Mouse (Mus musculus) right cerebral cortex, postnatal 25 days (tissue): Measurements from ENCODE around the gene Ankrd37.
A peak's percentile ranks its signal among the peaks of the same experiment; 100 is the strongest.

Source experiments
- DNase-seq: peaks from one replicate; pipeline ENCODE4 v3.0.0; 2022

Ankrd37 gene

DNA sequence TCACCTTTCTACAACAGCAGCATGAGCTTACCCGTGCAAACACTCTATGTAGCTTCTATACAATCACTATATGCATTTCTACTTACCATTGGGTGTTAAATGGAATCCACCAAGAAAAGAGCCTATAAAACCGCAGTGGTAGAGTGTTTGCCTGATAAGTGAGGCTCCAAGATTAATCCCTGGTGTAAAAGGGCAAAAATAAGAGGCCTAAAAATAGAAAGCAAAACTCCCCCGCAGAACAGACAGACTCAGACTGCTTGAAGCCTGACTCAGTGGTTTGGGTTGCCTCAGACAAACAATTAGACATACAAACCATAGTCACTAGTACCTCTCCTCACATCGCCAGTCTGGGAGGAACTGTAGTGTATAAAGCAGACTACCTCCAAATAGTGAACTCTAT is at the start of gene Ankrd37:
TSS of gene Ankrd37 (minus strand) at position 112 of the 400 bp plus-strand sequence.
- no peak for DNase-seq

DNA sequence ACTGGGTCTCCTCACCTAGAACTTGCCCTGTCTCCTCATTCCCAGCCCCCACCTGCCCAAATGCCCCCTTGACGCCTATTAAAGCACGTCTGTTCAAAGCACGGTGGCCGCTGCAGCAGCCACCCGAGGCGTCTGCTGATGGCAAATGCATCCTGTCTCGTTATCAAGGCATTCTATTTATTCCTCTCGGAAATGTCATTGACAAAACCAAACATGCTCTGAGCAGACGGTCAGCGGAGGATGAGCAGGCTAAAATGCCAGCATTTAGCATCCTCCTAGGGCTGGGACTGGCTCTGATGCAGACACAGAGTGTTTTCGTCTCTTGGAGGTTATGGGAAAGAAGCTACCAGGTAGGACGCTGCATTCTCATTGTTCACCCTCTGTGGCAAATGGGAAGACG is 34.8 kb upstream of the Ankrd37 start:
- peak; percentile 47 for DNase-seq

DNA sequence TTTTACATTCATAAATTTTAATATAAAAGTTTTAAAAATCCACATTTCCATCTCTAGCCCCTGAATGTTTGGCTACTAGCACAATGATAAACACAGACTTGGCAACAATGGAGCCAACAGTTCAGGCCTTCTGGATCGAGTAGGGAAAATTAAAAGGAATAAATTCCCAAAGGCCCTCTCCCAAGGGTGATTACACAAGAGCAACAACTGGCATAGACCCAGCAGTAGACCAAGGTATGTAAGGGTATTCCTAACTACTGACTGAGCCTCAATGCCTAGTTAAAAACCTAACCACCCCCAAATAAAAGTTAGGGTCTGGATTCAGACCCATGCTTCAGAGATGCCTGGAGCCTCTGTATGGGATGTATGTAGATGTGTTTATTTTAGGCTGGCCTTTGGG is 34.2 kb upstream of the Ankrd37 start:
- DNase-seq: no peak

DNA sequence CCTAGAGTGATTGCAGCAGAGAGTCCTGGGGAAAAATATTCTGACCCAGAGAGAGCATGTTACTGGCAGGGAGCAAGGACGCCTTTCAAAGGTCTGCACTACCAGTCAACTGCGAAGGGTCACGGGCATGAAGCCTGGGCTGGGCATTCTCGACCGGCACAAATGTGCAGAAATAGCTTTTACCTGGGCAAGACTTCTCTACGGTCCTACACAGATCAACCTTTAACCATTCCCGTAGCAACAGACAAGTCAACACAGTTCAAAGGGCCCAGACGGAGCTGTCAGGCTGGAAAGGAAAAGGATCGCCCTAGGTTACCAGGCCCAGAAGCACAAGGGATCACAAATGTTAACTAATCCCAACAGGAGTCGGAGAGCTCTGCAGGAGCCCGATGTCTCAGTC is 30.7 kb upstream of the Ankrd37 start:
- DNase-seq: no peak

DNA sequence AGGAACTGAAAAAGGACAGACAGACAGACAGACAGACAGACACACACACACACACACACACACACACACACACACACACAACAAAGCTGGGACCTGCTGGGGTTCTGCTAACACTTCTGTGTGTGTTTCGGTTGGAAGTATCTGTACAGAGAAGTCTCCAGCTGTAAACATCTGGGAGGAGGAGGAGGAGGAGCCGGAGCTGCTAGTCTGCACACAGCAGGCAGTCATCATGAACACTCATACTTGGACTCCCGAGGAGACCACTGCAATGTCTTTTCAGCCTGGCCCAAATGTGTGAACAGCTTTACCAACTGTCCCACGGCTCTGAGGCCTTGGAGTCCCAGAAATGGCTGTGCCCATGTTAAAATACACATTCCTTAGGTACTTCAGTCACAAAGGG is 18.9 kb upstream of the Ankrd37 start:
- no peak for DNase-seq

DNA sequence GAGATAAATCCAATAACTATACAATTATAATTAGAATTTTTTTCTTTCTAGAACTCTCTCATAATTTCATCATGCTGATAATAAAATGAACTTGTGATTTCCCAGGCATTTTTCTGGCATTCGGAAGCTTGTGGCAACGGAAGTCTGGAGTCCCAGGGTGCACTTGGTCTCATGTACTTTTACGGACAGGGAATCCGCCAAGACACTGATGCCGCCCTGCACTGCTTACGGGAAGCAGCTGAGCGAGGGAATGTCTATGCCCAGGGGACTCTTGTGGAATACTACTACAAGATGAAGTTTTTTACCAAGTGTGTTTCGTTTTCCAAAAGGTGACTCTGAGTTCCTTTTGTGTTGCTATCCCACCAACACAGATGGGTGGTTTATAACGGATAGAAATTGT is 17.3 kb upstream of the Ankrd37 start:
- no peak for DNase-seq

DNA sequence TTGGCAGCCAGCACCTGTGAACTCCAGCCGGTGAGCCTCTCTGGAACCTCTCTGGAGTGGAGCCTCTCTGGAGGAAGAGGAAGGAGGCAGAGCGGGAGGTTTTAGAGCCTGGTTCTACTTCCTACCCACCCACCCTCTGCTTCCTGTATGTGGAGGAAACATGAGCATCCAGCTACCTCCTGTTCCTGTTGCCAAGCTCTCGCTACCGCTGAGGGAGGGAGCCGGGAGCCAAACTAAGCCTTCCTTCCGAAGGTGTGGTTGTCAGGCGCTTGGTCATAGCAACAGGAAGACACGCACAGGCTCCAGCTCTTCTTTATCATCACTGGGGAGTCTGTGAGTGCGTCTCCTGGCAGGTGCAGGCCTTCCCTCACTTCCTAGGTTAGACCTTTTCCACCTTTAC is 16.7 kb upstream of the Ankrd37 start:
- DNase-seq: peak; percentile 21

DNA sequence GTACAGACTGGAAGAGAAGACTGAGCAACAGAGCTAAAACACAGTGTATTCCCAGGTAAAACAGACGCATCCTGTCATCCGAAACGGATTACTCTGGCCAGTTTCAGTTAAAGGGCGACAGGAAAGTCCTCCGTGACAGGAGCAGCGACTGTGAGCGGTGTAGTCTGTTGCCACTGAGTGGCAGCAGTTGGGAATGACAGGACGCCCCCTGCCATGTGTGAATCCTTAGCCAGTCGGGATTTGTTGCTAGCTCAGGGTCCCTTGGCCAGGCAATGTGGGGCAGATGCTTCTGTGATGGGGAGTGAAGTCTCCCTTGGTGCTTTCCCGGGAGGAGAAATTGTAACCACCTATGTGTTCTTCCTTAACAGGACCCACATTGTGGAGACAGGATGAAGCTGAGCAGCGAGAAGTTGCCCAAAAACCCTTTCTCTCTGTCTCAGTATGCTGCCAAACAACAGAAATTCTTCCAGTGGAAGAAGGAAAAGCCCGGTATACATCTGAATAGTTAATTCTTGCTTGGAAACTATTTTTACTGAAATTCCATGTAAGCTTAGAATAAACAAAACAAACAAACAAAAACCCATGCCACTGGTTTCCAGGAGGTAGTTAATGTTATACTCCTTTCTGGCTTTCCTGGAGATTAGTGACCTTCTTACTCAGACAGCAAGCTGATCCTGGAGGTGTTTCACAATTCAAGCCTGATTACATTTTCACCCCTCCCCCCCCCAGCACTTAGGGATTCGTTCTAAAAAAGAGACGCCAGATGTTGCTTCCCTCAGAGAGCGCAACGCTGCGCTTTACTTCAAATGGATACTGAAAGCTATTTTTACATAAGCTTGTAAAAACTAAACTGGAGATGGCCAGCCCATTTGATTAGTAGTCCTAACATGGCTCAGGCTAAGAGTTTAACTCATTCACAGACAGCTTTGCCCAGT is 5.5 kb upstream of the Ankrd37 start:
- DNase-seq: peak; percentile 47

DNA sequence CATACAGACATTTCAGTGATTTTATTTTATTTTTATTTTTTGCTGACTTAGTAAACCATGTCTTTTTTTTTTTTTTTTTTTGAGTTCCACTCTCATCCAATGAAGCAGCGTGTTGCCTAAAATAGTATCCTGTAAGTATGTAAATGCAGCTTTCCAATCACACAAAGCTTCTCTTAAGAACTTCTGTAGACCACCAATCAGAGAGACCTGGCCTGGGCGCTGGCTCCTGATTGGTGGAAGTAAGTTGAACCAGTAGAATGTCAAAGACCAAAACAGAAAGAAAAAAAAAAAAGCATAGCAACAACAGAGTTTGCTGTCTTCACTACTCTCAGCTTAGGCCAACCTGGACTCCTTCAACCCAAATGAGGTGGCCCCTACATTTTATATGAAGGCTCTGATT is 4.8 kb upstream of the Ankrd37 start:
- no peak for DNase-seq

DNA sequence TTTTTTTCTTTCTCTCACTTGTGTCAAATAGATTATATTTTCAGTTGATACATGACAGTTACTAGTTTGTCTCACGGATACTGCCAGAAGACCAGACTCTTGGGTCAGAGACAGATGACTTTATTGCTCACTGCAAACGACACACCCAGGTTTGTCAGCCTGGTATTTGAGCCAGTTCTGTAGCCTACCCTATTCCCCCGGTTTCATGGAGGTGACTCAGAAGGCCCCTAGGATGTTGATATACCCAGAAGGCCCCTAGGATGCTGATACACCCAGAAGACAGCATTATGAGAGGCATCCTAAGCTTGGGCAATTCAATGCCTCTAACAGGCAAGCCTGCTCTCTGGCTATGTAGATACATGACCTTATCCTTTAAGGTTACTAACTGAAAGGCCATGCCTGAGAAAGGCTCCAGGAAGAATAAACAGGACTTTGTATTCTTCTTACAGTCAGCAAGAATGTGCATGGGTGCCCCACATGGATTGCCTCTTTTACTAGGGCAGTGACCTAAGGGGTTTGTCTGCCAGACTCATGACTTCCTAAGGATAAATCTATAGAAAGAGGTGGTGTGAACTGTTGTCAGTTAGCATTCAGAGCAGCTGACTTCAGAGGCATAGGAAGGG is 1.7 kb upstream of the Ankrd37 start:
- DNase-seq: no peak

DNA sequence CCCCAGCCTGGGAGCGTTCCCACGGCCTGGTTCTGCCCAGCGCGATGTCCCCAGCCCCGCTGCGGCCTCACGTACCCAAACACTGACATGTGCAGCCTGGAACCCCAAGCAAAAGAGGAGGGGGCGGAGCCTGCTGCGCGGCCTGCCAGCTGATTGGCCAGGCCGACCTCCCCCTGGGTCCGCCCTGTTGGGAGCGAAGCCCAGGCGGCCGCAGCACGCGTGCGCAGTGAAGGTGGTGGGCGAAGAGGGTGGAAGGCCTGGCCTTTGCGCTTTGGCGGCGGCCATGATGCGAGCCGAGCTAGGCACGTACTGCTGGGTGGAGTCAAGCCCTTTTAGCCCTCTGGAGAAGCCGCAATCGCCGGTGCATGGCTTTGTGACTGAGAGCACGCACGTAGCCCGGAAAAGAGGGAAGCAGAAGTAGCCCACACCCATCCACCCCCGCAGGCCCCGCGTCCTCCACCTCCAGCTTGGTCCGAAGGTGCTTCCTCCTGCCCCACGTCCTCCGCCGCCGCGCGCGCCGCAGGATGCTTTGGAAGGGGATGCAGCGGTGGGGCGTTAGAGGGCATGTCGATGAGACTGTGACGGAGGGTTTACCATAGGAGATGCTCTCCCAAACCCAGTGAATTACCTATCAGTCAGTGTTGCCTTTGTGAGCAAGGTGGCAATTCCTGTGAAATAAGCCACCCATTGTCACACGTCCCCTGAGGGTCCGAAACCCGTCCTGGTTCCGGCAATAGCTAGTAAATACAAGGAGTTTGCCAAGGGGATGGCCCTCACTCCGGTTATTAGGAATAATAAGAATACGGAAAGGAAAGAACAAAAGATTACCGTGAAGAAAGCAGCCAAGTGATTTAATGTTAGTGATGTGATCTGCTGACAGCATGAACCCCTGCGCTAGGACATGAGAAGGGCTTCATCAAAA is 5.5 kb downstream of the Ankrd37 start:
- peak; percentile 99 for DNase-seq

DNA sequence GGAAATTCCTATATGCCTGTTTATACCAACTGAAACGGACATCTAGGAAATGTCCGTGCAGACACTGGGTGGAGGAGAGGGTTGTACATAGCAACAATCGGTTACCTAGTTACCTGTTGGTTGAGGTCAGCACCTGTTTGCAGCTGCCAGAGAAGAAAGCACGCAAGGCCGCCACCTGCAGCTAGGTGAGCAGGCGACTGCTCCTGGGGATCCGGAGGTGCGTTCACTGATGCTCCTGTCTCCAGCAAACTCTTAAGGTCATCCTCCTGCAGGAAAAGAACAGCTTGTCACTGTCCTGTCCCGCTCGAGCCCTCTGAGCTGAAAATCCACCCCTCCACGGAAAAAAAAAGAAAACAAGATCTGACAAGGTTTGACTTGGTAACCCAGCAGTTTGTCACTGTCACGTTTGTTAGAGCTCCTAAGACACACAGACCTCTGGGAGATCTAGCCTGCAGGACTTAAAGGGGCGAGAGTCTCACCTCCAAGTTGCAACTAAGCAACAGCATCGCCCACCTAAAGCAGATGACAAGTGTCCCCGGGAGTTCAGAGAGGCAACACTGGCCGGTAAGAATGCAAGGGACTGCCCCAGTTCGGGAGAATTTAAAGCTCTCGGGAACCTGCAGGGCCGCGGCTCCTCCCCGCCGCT is 6.2 kb downstream of the Ankrd37 start, which contains the start of gene Lrp2bp:
TSS of gene Lrp2bp (plus strand) at position 166 of the 646 bp plus-strand sequence.
- DNase-seq: peak; percentile 21

DNA sequence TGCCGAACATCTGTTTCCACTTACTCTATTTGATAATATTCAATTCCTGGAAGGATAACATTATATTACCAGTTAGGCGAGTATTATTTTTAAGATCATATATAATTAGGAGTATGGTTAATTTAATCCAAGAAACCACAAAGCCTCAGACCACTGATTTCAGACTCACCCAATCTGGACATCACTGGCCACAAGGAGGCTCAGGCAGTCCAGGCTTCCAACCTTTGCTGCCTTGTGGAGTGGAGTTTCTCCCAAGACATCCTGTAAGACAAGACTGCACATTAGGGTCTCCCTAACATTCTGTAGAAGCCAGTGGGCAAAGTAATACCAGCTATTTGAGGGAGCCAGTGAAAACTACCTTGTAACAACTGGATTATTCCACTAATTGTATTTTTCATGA is 7.3 kb downstream of the Ankrd37 start:
- DNase-seq: no peak

DNA sequence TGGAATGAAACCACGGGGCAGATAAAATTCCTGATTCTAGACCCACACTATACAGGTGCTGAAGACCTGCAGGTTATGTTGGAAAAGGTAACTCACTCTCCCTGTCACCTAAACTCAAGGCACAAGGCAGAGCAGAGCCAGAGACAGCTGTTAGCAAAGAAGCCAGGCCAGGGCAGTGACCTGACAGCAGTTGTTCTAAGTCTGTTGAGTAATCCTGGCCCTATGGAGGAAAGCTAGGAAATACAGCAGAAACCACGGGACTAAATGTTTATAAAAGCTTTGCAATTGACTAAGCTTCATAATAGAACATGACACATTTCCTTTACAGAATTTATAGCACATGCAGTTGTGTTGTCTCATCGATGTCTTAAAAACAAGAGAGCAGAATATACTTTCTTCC is 9.9 kb downstream of the Ankrd37 start:
- DNase-seq: no peak

DNA sequence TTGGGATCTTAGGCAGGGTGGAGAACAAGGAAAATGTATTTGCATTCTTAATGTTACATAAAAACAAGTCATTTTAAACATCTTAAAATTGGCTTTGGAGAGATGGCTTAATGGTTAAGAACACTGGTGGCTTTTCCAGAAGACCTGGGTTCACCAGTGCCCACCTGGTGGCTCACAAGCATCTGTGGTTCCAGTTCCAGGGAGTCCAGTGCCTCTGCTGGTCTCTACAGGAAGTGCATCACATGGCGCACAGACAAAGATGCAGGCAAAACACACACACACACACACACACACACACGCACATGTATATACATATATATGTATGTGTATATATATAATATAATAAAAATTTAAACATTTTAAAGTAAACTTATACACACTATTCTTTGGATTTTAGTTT is 11.4 kb downstream of the Ankrd37 start:
- DNase-seq: no peak

DNA sequence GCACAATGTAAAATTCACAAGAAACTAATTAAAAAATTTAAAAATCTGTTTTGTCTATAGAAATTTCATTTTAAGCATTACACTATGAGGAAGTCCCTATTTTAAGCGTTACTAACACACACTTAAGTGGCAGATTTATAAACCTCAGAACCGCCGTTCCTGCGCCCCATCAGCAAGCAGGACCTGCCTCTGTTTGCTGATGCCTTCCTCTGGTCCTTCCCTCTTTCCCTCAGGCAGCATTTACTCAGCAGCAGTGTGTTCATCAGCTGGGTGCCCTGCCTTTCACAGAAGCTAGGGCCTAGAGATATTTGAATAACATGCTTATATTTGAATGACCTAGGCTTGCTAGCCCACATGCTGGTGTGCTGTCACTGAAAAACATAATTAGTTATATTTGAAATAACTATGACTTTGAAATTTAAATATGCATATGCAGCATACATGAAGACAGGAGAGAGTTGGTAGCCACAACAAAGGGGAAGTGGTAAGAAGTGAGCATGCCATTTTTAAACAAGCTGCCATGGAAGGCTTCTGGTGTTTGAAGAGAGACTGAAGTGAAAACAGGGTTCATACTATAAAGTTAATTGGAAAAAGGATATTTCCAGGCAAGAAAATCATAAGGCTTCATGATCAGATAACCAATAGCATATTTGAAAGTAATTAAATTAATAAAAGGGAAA is 14.7 kb downstream of the Ankrd37 start:
- no peak for DNase-seq

DNA sequence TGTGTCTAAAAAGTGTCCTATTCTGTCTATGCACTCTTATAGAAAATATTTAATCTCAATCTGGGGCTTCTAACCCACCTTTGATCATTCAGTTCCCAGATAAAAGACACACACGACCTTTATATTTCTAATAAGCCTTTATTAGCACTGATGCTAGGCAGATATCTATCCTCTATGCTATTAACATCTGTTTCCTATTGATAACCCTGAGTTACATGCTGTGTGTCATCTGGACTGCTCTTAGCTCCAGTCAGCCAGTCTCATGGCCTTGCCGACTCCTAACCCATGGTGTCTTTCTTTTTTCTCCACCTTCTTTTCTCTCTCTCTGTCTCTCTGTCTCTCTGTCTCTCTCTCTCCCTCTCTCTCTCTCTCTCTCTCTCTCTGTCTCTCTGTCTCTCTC is 17.3 kb downstream of the Ankrd37 start:
- DNase-seq: no peak

DNA sequence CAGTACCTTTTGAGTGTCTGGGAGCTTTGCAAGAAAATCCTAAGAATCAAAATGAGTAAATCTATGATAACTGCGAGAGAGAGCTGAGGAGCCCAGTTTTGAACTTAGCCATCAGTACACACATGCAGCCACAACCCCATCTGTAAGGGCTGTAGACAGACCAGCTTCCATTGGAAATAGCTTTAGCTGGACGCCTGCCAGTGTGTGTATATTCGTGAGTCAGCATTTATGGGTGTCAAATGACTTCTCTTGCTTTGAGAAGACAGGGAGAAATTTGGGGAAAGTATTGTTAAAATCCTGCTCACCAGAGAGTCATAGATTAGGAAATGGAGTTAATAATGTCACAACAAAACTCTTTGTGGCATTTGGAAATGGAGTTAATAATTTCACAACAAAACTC is 18.8 kb downstream of the Ankrd37 start:
- DNase-seq: no peak

DNA sequence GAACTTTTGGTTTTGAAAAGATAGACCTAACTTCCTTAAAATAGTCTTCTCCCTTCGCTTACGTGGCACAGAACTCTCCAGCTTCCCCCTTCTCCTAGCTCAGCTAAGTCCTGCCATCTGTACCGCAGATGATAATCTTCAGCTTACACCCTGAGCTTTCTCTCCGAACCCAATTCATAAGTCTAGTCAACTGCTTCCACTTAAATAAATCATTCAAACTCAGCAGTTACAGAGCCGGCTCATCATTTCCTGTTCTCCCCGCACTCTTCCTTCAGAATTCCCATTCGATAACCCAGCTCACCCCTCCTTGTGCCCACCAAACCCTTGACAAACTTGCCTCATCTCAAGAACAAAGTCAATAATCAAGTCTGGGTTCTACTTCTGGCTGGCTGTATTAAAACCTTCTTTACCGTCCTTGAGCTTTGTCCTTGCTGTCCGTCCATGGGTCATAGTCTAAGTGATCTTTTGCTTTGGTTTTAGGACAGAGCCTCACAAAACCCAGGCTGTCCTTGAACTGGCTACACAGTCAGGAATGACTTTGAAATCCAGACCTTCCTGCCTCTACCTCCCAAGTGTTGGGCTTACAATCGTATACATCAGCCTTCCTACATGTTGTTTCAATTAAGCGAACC is 29.6 kb downstream of the Ankrd37 start:
- no peak for DNase-seq

DNA sequence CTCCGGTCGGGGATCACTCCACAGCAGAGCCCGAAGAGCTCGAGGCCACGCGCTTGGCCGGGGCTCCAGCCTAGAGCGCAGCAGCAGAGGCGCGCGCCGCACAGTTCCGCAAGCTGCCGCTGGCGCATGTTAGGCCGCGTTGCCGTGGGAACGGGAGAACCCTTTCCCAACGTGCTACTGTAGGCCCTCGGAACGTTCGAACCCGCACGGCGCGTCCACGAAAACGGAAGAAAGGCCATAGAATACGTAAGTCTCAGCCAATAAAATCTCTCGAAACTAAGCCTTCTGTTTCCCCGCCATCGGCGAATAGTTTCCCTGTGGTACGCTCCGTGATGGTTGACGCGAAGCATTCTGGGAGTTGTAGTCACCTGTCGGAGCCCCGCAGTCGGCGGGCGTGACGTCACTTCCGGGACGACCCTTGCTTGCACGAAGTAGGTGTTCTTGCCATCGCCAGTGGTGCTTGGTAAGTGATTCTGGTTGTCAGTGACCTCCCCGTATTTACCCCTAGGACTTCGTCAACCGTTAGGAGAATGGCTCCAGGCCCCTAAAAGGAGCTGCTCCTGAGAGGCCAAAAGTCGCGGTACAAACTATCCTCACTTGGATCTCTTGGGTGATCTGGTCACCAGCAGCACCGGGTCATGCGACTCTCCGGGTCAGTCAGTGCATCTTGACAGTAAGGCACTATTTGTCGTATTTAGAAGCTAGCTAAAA is 30.2 kb downstream of the Ankrd37 start, which contains the start of the genes 1700029J07Rik and Ufsp2:
TSS of gene 1700029J07Rik (minus strand) at position 127 of the 711 bp plus-strand sequence.
TSS of gene Ufsp2 (plus strand) at position 403 of the 711 bp plus-strand sequence.
- DNase-seq: peak; percentile 98
